Mouse (Mus musculus) forebrain, embryonic 16.5 days (tissue): Measurements from ENCODE around the gene Paf1. TPM values are rescaled to one million over a fixed set of nuclear protein-coding genes. Genes with fewer than 3 reads are reported as not detected.

Experiments
- ATAC-seq: fragments of 200-750 bp; cut with Nextera tagmentation; 2 replicates; pipeline ENCODE4 v1.8.0; 2017; ENCODE audit warnings: mild to moderate bottlenecking, moderate library complexity
- H3K27ac ChIP-seq: fragments of 300-500 bp; sonication (generic); 2 replicates; pipeline ENCODE4 v1.5.1; 2014; ENCODE audit warnings: low read length, control low read depth
- H3K27me3 ChIP-seq: fragments of 300-500 bp; sonication (generic); replicated peaks from 2 replicates; pipeline ENCODE4 v1.6.1; 2014; ENCODE audit warnings: low read length; ENCODE audit not compliant: control insufficient read depth, insufficient read depth
- H3K36me3 ChIP-seq: fragments of 300-500 bp; sonication (generic); 2 replicates; pipeline ENCODE4 v1.6.1; 2014; ENCODE audit not compliant: control insufficient read depth, insufficient read depth
- H3K4me1 ChIP-seq: fragments of 300-500 bp; sonication (generic); replicated peaks from 2 replicates; pipeline ENCODE4 v1.6.1; 2014; ENCODE audit warnings: low read length; ENCODE audit not compliant: control insufficient read depth, insufficient read depth
- H3K4me2 ChIP-seq: fragments of 300-500 bp; sonication (generic); 2 replicates; pipeline ENCODE4 v1.6.1; 2014; ENCODE audit warnings: mild to moderate bottlenecking, low read length, control low read depth
- H3K4me3 ChIP-seq: fragments of 300-500 bp; sonication (generic); replicated peaks from 2 replicates; pipeline ENCODE4 v1.5.1; 2014; ENCODE audit warnings: mild to moderate bottlenecking, low read length, control low read depth
- H3K9ac ChIP-seq: fragments of 300-500 bp; sonication (generic); replicated peaks from 2 replicates; pipeline ENCODE4 v1.6.1; 2014; ENCODE audit warnings: low read depth, low read length, control low read depth
- H3K9me3 ChIP-seq: fragments of 300-500 bp; sonication (generic); 2 replicates; pipeline ENCODE4 v1.6.1; 2016; ENCODE audit warnings: low read length; ENCODE audit not compliant: control insufficient read depth
- WGBS: fragments of 180-500 bp; shearing (Covaris S2); extraction: QIAGEN DNeasy Blood & Tissue Kit; methylation state at CpG from one replicate; pipeline ENCODE4 v1.1.7; 2014; 5-methylcytosine and 5-hydroxymethylcytosine counted together
- polyA plus RNA-seq: library from polyadenylated mRNA; unstranded; fragments of >200 nt; fragmentation: Nextera tagmentation; extraction: Ambion mirVana; gene quantifications from 2 replicates; pipeline ENCODE4 v1.2.1, GENCODE M21; 2015

Gene Paf1
- polyA plus RNA-seq, 1 experiment from 2014 or later: 111 TPM

GRCm38 (mm10) chr7:28375176-28375921 lies 17.4 kb upstream of the Paf1 start:
- H3K9ac ChIP-seq: peak overlapping the region; percentile 72
- H3K4me3 ChIP-seq: peak overlapping the region; percentile 53
- ATAC-seq: peak; percentile 53
- H3K27ac ChIP-seq: peak overlapping the region; percentile 94
- H3K4me1 ChIP-seq: peaks cover 51% of the 10 kb centered on the region
- H3K36me3 ChIP-seq: no peaks in the 10 kb centered on the region
- WGBS: 1% methylated on average over 36 of the region's 36 CpGs
- H3K27me3 ChIP-seq: no peaks in the 10 kb centered on the region
- peak overlapping the region; percentile 76 for H3K4me2 ChIP-seq
- H3K9me3 ChIP-seq: no peaks in the 10 kb centered on the region

- peak overlapping the region; percentile 53 for H3K4me3 ChIP-seq
- peak overlapping the region; percentile 76 for H3K4me2 ChIP-seq
- peak overlapping the region; percentile 72 for H3K9ac ChIP-seq
- no peaks in the 10 kb centered on the region for H3K27me3 ChIP-seq
- ATAC-seq: no peak
- WGBS: 6% methylated on average over 30 of the region's 30 CpGs
- peaks cover 46% of the 10 kb centered on the region for H3K4me1 ChIP-seq
- H3K9me3 ChIP-seq: no peaks in the 10 kb centered on the region
- H3K36me3 ChIP-seq: no peaks in the 10 kb centered on the region
- peak overlapping the region; percentile 85 for H3K27ac ChIP-seq
These were observed 16.6 kb upstream of the Paf1 start for GRCm38 (mm10) chr7:28376011-28376771.

GRCm38 (mm10) chr7:28377190-28378065 lies 15.3 kb upstream of the Paf1 start:
- Histone ChIP-seq H3K36me3 (no peaks in the 10 kb centered on the region), H3K4me3 (peak overlapping the region; percentile 58; the same call in 1 of the 2 replicates), H3K9ac (no peak overlapping the region), H3K9me3 (no peaks in the 10 kb centered on the region), H3K27me3 (no peaks in the 10 kb centered on the region), H3K4me2 (peak overlapping the region; percentile 63), H3K27ac (no peak overlapping the region), H3K4me1 (peaks cover 58% of the 10 kb centered on the region)
- no peak for ATAC-seq
- WGBS: 78% methylated on average over 18 of the region's 18 CpGs

GRCm38 (mm10) chr7:28378066-28378690 lies 14.6 kb upstream of the Paf1 start:
- H3K36me3 ChIP-seq: no peaks in the 10 kb centered on the region
- peak overlapping the region; percentile 63 for H3K4me2 ChIP-seq
- no peaks in the 10 kb centered on the region for H3K9me3 ChIP-seq
- peak overlapping the region; percentile 77 for H3K9ac ChIP-seq
- no peaks in the 10 kb centered on the region for H3K27me3 ChIP-seq
- peak overlapping the region; percentile 58 for H3K4me3 ChIP-seq
- WGBS: 53% methylated on average over 32 of the region's 32 CpGs
- ATAC-seq: no peak
- no peak overlapping the region for H3K27ac ChIP-seq
- H3K4me1 ChIP-seq: peaks cover 60% of the 10 kb centered on the region

GRCm38 (mm10) chr7:28378769-28379651 lies 13.7 kb upstream of the Paf1 start:
- H3K4me1 ChIP-seq: peaks cover 56% of the 10 kb centered on the region
- peak overlapping the region; percentile 58 for H3K4me3 ChIP-seq
- H3K4me2 ChIP-seq: peak overlapping the region; percentile 63
- no peaks in the 10 kb centered on the region for H3K27me3 ChIP-seq
- WGBS: 2% methylated on average over 53 of the region's 53 CpGs
- peak; percentile 62 for ATAC-seq
- no peaks in the 10 kb centered on the region for H3K36me3 ChIP-seq
- peak overlapping the region; percentile 80 for H3K27ac ChIP-seq
- H3K9ac ChIP-seq: peak overlapping the region; percentile 77
- no peaks in the 10 kb centered on the region for H3K9me3 ChIP-seq

GRCm38 (mm10) chr7:28380237-28381016 lies 12.3 kb upstream of the Paf1 start, which contains the start of gene Zfp36:
TSS of gene Zfp36 (minus strand) at chr7:28380253.
- ATAC-seq: no peak
- 56% methylated on average over 17 of the region's 17 CpGs for WGBS
- peaks cover 54% of the 10 kb centered on the region for H3K4me1 ChIP-seq

GRCm38 (mm10) chr7:28381017-28381790 lies 11.5 kb upstream of the Paf1 start:
- peaks cover 49% of the 10 kb centered on the region for H3K4me1 ChIP-seq
- no peak overlapping the region for H3K4me3 ChIP-seq
- no peaks in the 10 kb centered on the region for H3K27me3 ChIP-seq
- H3K9ac ChIP-seq: peak overlapping the region; percentile 55
- WGBS: 6% methylated on average over 29 of the region's 30 CpGs
- H3K4me2 ChIP-seq: peak overlapping the region; percentile 49
- peaks cover 4% of the 10 kb centered on the region; the same call in 1 of the 2 replicates for H3K36me3 ChIP-seq
- H3K27ac ChIP-seq: peak overlapping the region; percentile 47
- 0 out of 2 replicates have a peak, but pooled peaks have one; percentile 11 for ATAC-seq
- no peaks in the 10 kb centered on the region for H3K9me3 ChIP-seq

More at GRCm38 (mm10) chr7:28380237-28381016, 12.3 kb upstream of the Paf1 start, which contains the start of gene Zfp36:
- H3K9ac ChIP-seq: peak within 1 kb of the TSS; percentile 77
- peak within 1 kb of the TSS; percentile 63 for H3K4me2 ChIP-seq
- no peaks in the 10 kb centered on the region for H3K27me3 ChIP-seq
- peak within 1 kb of the TSS; percentile 58 for H3K4me3 ChIP-seq
- H3K27ac ChIP-seq: peak within 1 kb of the TSS; percentile 80
- peaks cover under 1% of the 10 kb centered on the region; the same call in 1 of the 2 replicates for H3K36me3 ChIP-seq
- H3K9me3 ChIP-seq: no peaks in the 10 kb centered on the region
